Mouse (Mus musculus) limb, embryonic 15.5 days (tissue): Measurements from ENCODE around the gene Gjd3. TPM values are rescaled to one million over a fixed set of nuclear protein-coding genes. Genes with fewer than 3 reads are reported as not detected.
A peak's percentile ranks its signal among the peaks of the same experiment; 100 is the strongest.

ENCODE experiments used
- ATAC-seq: fragments of 200-750 bp; cut with Nextera tagmentation; 2 replicates; pipeline ENCODE4 v1.8.0; 2017; ENCODE audit warnings: low read depth, moderate TSS enrichment; ENCODE audit not compliant: insufficient number of reproducible peaks, low FRiP score, low TSS enrichment
- H3K27ac ChIP-seq: fragments of 300-500 bp; sonication (generic); 2 replicates; pipeline ENCODE4 v1.5.1; 2015; ENCODE audit warnings: moderate library complexity, mild to moderate bottlenecking, inconsistent platforms
- H3K27me3 ChIP-seq: fragments of 300-500 bp; sonication (generic); 2 replicates; pipeline ENCODE4 v1.6.1; 2015; ENCODE audit warnings: inconsistent platforms
- H3K36me3 ChIP-seq: fragments of 300-500 bp; sonication (generic); 2 replicates; pipeline ENCODE4 v1.6.1; 2015; ENCODE audit warnings: inconsistent platforms
- H3K4me1 ChIP-seq: fragments of 300-500 bp; sonication (generic); 2 replicates; pipeline ENCODE4 v1.6.1; 2015; ENCODE audit warnings: inconsistent platforms
- H3K4me2 ChIP-seq: fragments of 300-500 bp; sonication (generic); 2 replicates; pipeline ENCODE4 v1.6.1; 2015; ENCODE audit warnings: mild to moderate bottlenecking, inconsistent platforms
- H3K4me3 ChIP-seq: fragments of 300-500 bp; sonication (generic); 2 replicates; pipeline ENCODE4 v1.5.1; 2015; ENCODE audit warnings: mild to moderate bottlenecking, inconsistent platforms
- H3K9ac ChIP-seq: fragments of 300-500 bp; sonication (generic); 2 replicates; pipeline ENCODE4 v1.6.1; 2015; ENCODE audit warnings: inconsistent platforms
- H3K9me3 ChIP-seq: fragments of 300-500 bp; sonication (generic); 2 replicates; pipeline ENCODE4 v1.6.1; 2016; ENCODE audit warnings: inconsistent platforms
- WGBS: fragments of 180-500 bp; shearing (Covaris S2); methylation state at CpG from one replicate; pipeline ENCODE4 v1.1.7; 2015; 5-methylcytosine and 5-hydroxymethylcytosine counted together
- polyA plus RNA-seq: library from polyadenylated mRNA; unstranded; fragments of >200 nt; fragmentation: Nextera tagmentation; extraction: Ambion mirVana; gene quantifications from 2 replicates; pipeline ENCODE4 v1.2.1, GENCODE M21; 2015

Gjd3 gene
- polyA plus RNA-seq, 1 experiment from 2014 or later: 0.49 TPM

DNA sequence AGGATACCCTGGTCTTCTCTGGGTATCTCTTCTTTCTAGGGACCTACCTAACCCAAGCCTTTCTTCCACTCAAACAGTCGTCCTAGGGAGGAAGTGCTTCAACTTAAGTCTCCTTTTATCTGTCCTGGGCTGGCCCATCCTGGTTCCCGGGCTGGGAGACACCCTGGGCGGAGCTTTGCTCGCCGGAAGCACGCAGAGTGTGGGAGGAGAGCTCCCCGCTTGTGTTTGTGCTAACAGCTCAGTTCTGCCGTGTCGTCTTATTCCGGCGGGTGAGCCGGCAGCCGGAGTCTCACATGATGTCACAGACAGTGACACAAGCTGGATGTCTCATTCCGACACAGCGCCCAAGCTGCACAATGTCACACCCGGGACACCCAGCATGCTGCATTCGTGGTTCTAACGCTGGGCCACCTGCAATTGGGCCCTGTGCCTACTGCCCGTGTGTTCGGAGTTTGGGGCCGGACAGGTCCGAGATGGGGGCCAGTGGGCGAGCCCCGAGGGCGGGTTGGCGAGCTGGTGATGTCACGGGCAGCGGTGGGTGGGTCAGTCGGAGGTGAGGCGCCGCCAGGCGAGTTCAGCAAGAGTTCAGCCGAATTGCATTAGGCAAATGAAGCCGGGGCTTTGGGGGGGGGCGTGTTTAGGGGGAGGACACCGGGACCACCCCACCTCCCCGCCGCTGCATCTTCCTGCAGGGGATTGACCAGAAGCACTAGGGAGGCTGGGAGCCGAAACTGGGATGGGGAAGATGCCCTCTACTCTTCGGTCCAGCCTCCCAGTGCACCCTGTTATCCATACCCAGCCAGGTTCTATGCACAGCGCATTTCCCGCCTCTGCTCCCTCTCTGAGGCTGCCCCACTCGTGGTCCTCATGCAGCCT is 23.1 kb downstream of the Gjd3 start:
- H3K9ac ChIP-seq: peak overlapping the region; percentile 48
- peak overlapping the region; percentile 69 for H3K4me3 ChIP-seq
- H3K4me2 ChIP-seq: peak overlapping the region; percentile 95
- peaks cover 14% of the 10 kb centered on the region for H3K36me3 ChIP-seq
- peaks cover 74% of the 10 kb centered on the region for H3K4me1 ChIP-seq
- ATAC-seq: no peak
- no peaks in the 10 kb centered on the region for H3K27me3 ChIP-seq
- WGBS: 1% methylated on average over 40 of the region's 43 CpGs
- peak overlapping the region; percentile 78 for H3K27ac ChIP-seq
- no peaks in the 10 kb centered on the region for H3K9me3 ChIP-seq

DNA sequence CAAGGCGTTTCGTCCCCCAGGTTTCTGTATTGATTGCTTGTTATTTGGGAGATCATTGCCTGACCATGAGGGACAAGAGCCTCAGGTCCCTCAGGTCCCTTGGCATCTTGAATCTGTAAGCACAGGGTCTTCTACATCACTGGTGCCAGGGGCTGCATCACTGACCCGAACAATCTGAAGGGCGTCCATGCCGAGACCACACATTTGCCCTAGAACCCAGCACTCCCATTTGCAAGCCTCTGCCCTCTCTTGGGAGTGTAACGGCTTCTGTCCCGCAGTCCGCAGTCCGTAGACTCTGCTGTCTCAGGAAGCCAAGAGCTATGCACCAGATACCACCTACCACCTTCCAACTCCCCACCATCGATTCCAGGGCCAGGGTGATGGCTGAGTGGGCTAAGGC is 26.5 kb downstream of the Gjd3 start:
- WGBS: 82% methylated on average over 8 of the region's 10 CpGs
- ATAC-seq: no peak
- no peaks in the 10 kb centered on the region for H3K27me3 ChIP-seq

DNA sequence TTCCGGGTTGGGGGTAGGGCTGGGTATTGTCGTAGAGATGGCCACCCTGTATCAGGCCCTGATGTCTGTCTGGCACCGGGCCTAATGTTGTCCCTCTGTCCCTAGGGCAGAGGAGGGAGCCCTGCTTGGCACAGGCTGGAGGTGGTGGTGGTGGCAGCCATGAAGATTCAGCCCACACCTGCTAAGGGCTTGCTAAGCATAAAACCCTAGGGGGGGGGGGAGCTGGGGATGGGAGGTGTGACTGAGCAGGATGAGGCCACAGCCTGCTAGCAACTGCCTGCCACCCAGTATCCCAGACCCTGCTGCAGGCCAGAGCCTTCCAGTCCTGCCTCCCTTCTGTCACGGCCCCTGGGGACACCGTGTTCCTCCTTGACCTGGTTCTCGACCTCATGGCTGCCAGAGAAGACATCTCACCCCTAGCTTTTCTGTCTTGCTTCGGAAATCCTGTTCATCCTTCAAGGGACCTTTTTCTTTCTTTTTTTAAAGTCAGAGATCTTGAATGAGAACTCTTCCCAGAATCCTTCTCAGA is 27.0 kb downstream of the Gjd3 start:
- Histone ChIP-seq H3K4me2 (no peak overlapping the region), H3K9ac (no peak overlapping the region), H3K4me3 (no peak overlapping the region), H3K36me3 (peaks cover 28% of the 10 kb centered on the region), H3K27me3 (no peaks in the 10 kb centered on the region), H3K27ac (no peak overlapping the region; the same call in 1 of the 2 replicates), H3K4me1 (peaks cover 73% of the 10 kb centered on the region), H3K9me3 (no peaks in the 10 kb centered on the region)
- no peak for ATAC-seq
- 43% methylated on average over 6 of the region's 7 CpGs for WGBS

More for the DNA sequence above, 26.5 kb downstream of the Gjd3 start:
- no peak overlapping the region for H3K9ac ChIP-seq
- H3K4me3 ChIP-seq: no peak overlapping the region
- no peaks in the 10 kb centered on the region for H3K9me3 ChIP-seq
- H3K4me2 ChIP-seq: no peak overlapping the region
- H3K4me1 ChIP-seq: peaks cover 73% of the 10 kb centered on the region
- no peak overlapping the region for H3K27ac ChIP-seq
- H3K36me3 ChIP-seq: peaks cover 27% of the 10 kb centered on the region

DNA sequence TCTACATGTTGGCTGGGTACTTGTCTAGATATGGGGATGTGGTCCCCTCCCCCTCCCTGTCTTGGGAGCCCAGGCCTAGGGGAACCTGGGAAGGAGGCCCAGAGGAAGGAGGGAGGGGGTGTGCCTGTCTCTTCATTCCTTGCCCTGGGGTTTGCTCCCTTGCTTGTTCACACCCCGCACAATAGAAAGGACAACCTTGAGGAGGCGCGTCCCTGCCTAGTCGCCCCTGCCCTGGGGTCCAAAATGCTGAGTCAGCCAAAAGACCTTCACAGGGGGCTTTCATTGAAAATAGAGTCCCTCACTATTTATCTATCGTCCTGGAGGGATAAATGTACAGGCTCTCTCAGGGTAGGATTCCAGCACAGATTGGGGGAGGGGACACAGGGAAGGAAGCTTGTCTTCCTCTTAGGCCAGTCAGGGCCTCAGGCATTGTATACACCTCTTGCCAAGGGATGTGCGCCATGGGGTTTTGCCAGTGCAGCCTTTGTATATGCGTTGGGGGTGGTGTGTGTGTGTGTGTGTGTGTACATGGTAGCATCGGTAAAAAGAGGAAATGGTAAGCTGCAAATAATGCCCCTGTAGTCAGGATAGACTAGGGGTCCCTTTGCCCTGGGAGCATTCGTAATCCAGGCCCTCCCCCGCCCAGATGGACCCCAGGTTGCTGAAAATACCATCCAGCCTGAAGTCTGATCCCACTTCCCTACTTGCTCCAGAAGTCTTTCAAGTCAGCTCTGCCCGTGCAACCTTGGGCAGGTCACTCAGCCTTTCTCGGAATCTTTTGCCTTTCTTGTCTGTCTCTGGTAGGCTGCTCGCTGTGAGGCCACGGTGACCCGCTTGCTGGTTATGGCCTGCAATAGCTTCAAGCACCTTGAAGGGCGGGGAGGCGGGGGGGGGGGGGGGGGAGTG is 27.8 kb downstream of the Gjd3 start:
- ATAC-seq: no peak
- Histone ChIP-seq H3K4me3 (no peak overlapping the region), H3K4me2 (peak overlapping the region; percentile 8; the same call in 1 of the 2 replicates)

DNA sequence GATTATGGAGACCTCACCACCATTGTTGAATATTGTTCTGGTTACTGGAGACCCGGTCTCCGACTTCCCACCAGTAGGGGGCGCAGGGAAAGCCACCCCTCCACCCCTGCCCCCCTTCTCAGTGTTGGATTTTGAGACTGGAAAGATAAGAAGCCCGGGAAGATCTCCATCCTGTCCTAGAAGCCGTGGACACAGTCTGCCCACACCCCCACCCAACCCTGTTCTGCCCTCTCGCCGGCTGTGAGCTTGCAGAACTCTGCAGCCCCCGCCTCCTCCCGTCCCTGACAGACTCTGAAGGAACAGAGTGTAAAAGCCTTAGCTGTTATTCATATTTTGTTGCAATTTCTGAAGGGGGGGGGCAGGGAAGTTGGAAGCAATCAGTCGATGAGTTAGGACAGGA is 28.4 kb downstream of the Gjd3 start:
- Histone ChIP-seq H3K4me2 (peak overlapping the region; percentile 8; the same call in 1 of the 2 replicates), H3K27ac (peak overlapping the region; percentile 62), H3K27me3 (no peaks in the 10 kb centered on the region), H3K9me3 (no peaks in the 10 kb centered on the region), H3K36me3 (peaks cover 42% of the 10 kb centered on the region), H3K4me3 (no peak overlapping the region), H3K9ac (peak overlapping the region; percentile 0; the same call in 1 of the 2 replicates), H3K4me1 (peaks cover 73% of the 10 kb centered on the region)
- 10% methylated on average over 10 of the region's 10 CpGs for WGBS
- no peak; the same call in 1 of the 2 replicates for ATAC-seq

More for the DNA sequence above, 27.8 kb downstream of the Gjd3 start:
- Histone ChIP-seq H3K36me3 (peaks cover 35% of the 10 kb centered on the region), H3K27me3 (no peaks in the 10 kb centered on the region), H3K9me3 (no peaks in the 10 kb centered on the region), H3K9ac (peak overlapping the region; percentile 0; the same call in 1 of the 2 replicates), H3K27ac (peak overlapping the region; percentile 62), H3K4me1 (peaks cover 73% of the 10 kb centered on the region)
- 31% methylated on average over 15 of the region's 17 CpGs for WGBS

DNA sequence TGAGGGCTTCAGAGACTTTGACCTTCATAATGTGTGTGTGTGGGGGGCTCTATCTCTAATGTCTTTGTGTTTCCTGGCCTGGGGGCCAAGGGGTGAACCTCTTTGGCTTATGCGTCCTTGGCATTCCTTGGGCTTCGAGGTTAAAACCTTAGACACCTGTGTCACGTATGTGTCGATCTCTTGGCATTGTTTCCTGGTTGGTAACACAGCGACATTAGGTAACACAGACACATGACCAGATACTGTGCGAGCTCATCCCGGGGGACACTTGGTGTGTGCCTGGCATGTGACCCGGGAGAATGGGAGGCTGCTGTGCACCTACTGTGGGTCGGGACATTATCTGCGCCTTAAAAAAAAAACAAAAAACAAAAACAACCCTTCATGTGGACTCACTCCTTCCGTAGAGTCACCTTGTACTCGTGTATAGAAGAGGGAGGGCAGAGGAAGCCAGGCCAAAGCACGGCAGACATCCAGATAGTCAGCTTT is 28.9 kb downstream of the Gjd3 start:
- ATAC-seq: no peak
- peak overlapping the region; percentile 8; the same call in 1 of the 2 replicates for H3K4me2 ChIP-seq
- H3K9me3 ChIP-seq: no peaks in the 10 kb centered on the region
- H3K9ac ChIP-seq: no peak overlapping the region
- H3K4me3 ChIP-seq: no peak overlapping the region
- peak overlapping the region; percentile 62; the same call in 1 of the 2 replicates for H3K27ac ChIP-seq
- H3K4me1 ChIP-seq: peaks cover 72% of the 10 kb centered on the region
- H3K36me3 ChIP-seq: peaks cover 46% of the 10 kb centered on the region
- WGBS: 34% methylated on average over 13 of the region's 13 CpGs
- no peaks in the 10 kb centered on the region for H3K27me3 ChIP-seq

DNA sequence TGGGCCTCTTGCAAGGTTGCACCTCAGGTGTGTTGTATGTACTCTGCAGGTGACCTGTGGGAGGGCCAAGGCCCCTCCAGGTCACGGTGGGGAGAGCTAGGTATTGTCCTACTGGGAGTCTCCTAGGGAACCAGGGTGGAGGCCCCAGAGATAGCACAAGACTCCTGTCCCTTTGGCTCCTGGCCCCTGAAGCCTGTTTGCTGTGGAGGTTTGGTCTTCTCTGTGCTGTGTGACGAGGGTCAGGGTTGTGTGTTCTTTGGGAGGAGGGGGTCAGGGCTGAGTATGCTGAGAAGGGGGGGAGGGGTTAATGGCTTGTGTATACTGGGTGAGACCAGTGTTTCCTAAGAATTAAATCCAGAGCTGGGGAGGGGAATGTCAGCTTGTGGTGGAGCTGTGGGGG is 29.5 kb downstream of the Gjd3 start:
- Histone ChIP-seq H3K4me1 (peaks cover 72% of the 10 kb centered on the region), H3K27me3 (no peaks in the 10 kb centered on the region), H3K36me3 (peaks cover 46% of the 10 kb centered on the region), H3K27ac (no peak overlapping the region), H3K9ac (no peak overlapping the region), H3K4me3 (no peak overlapping the region), H3K4me2 (no peak overlapping the region), H3K9me3 (no peaks in the 10 kb centered on the region)
- 32% methylated on average over 2 of the region's 2 CpGs for whole genome bisulfite sequencing
- ATAC-seq: no peak

DNA sequence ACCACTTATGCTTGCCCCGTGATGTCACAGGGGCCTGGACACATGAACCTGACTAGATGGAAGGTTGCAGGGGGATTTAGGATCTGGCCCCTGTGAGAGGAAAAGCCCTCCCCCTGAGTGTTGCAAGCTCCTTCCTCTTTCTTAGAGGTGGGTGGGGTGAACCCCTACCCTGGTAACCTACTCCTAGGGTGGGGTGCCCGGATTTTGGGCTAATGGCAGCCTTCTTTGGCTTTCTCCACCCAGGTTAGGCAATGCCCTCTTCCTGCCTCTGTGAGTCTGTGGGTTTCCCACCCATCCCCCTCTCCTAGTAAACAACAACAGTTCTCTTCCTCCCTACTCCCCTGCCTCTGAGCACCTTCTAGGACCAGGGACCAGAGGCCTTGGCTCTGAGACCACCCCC is 30.1 kb downstream of the Gjd3 start:
- 59% methylated on average over 2 of the region's 2 CpGs for WGBS
- Histone ChIP-seq H3K4me1 (peaks cover 78% of the 10 kb centered on the region), H3K9me3 (no peaks in the 10 kb centered on the region), H3K9ac (no peak overlapping the region), H3K4me3 (no peak overlapping the region), H3K27ac (peak overlapping the region; percentile 1; the same call in 1 of the 2 replicates), H3K4me2 (no peak overlapping the region), H3K27me3 (no peaks in the 10 kb centered on the region), H3K36me3 (peaks cover 41% of the 10 kb centered on the region)
- ATAC-seq: no peak

DNA sequence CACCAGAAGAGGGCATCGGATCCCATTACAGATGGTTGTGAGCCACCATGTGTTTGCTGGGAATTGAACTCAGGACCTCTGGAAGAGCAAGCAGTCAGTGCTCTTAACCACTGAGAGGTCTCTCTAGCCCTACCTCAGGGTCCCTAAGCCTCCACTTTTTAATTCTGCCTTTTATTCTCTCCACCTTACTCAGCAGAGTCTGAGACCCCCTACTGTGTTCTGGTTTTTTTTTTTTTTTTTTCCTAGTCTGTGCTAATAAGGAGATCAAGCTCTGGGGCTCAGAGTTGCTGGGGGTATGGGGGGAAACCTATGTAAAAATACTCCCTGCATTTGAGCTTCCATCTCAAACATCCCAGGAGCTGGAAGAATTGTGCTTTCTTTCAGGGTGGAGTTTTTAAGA is 30.7 kb downstream of the Gjd3 start:
- 83% methylated on average over 1 of the region's 1 CpGs for WGBS
- no peaks in the 10 kb centered on the region for H3K9me3 ChIP-seq
- no peak overlapping the region for H3K4me2 ChIP-seq
- H3K4me1 ChIP-seq: peaks cover 84% of the 10 kb centered on the region
- peaks cover 40% of the 10 kb centered on the region for H3K36me3 ChIP-seq
- H3K9ac ChIP-seq: no peak overlapping the region
- ATAC-seq: no peak
- no peaks in the 10 kb centered on the region for H3K27me3 ChIP-seq
- H3K27ac ChIP-seq: 0 out of 2 replicates have a peak overlapping the region, but pooled peaks have one; percentile 86
- no peak overlapping the region for H3K4me3 ChIP-seq

DNA sequence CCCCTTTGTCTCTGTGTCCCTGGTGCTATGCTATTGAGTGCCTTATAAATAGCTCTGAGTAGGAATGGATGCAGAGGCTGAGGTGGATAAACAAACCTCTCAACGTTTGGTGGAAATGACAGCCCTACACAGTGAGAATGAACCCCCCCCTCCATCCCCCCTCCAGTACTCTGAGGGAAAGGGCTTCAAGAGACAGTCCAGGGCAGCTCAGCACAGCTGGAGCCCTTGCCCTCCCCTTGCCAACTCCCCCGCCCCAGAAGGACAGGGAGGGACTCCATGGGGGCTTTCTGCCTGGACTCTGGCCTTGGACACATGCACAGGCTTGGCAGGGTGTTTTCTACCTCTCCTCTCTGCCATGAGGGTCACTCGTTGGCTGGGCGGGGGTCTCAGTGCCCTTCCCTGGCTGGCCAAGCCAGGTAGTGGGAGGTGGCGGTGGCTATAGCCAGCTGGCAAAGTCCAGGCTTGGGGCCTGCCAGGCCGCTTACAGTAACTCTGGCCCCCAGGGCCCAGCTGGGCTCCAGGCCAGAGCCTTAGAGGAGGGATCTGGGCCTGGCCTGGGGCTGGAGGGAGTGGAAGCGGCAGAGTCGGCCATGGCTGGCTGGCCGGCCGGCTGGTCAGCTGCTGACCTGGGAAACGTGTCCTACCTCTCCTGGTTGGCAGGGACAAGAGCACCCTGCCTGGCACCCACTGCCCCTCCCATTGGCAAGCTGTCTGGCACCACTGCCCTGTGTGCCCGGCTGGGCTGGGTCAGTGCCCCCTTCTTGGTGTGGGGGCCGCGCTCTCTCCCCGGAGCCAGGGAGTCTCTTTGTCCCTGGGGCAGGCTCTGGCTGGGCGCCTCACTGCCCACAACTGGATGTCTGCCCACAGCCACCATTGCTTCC is 31.6 kb downstream of the Gjd3 start:
- Histone ChIP-seq H3K4me1 (peaks cover 88% of the 10 kb centered on the region), H3K27ac (peak overlapping the region; percentile 86), H3K9ac (no peak overlapping the region), H3K9me3 (no peaks in the 10 kb centered on the region), H3K4me2 (peak overlapping the region; percentile 42), H3K36me3 (peaks cover 33% of the 10 kb centered on the region), H3K27me3 (no peaks in the 10 kb centered on the region), H3K4me3 (peak overlapping the region; percentile 15)
- WGBS: 47% methylated on average over 16 of the region's 16 CpGs
- peak; percentile 80 for ATAC-seq

DNA sequence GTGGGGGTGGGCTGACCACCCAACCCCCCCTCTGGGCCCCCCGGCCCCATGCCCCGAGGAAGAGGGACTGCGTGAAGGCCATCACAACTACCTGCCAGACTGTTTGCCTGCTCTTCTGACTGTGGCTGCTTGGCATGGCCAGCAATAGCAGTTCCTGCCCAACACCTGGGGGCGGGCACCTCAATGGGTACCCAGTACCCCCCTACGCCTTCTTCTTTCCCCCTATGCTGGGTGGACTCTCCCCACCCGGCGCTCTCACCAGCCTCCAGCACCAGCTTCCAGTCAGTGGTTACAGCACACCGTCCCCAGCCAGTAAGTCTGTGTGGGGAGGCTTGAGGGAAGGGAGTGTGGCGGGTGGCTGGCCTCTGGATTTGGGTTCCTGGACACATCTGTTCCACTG is 32.3 kb downstream of the Gjd3 start:
- Histone ChIP-seq H3K4me3 (no peak overlapping the region), H3K27ac (peak overlapping the region; percentile 86), H3K9ac (no peak overlapping the region), H3K36me3 (peaks cover 35% of the 10 kb centered on the region), H3K27me3 (no peaks in the 10 kb centered on the region), H3K4me2 (no peak overlapping the region), H3K4me1 (peaks cover 90% of the 10 kb centered on the region), H3K9me3 (no peaks in the 10 kb centered on the region)
- ATAC-seq: no peak
- WGBS: 78% methylated on average over 9 of the region's 9 CpGs
